Mouse (Mus musculus): ENCODE results near the gene Srsf9. TPM values are rescaled to one million over a fixed set of nuclear protein-coding genes. Genes with fewer than 3 reads are reported as not detected.
"Not testable (repeated sequence)": the region's sequence is repeated elsewhere in the genome, so short reads cannot be mapped to it uniquely, and the experiment has no call there.

Srsf9 gene
- polyA plus RNA-seq, 1 experiment from 2014 or later = 433 TPM

DNA sequence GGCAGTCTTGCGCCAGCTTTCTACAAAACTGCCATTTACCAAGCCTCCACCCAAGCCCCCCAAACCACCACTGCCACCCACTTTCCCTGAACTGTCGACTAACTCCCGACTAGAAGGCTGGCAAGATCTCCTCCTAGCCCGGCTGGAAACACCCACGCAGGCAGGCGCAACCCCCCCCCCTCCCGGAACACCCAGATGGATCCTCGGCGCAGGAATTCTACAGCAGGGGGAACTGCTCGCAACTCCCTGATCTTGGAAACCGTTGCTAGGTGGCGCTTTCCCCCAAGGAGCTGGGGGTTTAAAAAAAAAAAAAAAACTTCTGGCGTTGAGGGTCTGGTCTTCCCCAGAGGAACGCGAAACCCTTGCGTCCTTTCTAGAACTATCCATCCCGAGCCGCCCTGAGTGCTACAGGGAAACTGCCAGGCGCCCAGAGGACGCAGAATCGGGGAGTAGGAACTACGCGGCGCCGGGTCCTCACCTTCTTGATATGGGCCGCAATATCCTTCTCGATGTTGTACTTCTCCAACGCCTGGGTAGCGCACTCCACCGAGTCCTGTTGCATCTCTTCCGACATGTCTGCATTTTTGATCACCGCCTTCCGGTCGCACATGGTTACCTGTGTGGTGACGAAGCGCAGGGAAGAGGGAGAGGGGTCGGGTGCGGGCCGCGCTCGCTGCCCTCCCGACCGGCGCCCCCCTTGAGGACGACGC lies 26.8 kb upstream of the Srsf9 start:
- peak overlapping the region; percentile 95 for H3K4me3 ChIP-seq (ENCODE audit: low read depth, low read length)
- ATAC-seq (ENCODE audit: insufficient number of reproducible peaks, low FRiP score, low TSS enrichment, low read depth) = no peak
- no peaks in the 10 kb centered on the region for H3K27me3 ChIP-seq (ENCODE audit: control insufficient read depth, insufficient read depth, low read length)
- H3K36me3 ChIP-seq (ENCODE audit: control insufficient read depth, insufficient read depth, low read length) = peaks cover 12% of the 10 kb centered on the region; the same call in 1 of the 2 replicates
- no peaks in the 10 kb centered on the region for H3K9me3 ChIP-seq (ENCODE audit: control insufficient read depth, low read length)
- H3K4me1 ChIP-seq (ENCODE audit: control insufficient read depth, insufficient read depth, low read length) = 0 out of 2 replicates have a peak, but pooled peaks cover 7% of the 10 kb centered on the region
- peak overlapping the region; percentile 74 for H3K27ac ChIP-seq (replicated peaks; ENCODE audit: low read depth, low read length)
- peak overlapping the region; percentile 62 for H3K4me2 ChIP-seq (ENCODE audit: low read depth, severe bottlenecking)
- peak; percentile 74 for DNase-seq (ENCODE audit: low spot score)
- H3K9ac ChIP-seq (ENCODE audit: low read length) = peak overlapping the region; percentile 89
- under 1% methylated on average over 46 of the region's 46 CpGs for WGBS

DNA sequence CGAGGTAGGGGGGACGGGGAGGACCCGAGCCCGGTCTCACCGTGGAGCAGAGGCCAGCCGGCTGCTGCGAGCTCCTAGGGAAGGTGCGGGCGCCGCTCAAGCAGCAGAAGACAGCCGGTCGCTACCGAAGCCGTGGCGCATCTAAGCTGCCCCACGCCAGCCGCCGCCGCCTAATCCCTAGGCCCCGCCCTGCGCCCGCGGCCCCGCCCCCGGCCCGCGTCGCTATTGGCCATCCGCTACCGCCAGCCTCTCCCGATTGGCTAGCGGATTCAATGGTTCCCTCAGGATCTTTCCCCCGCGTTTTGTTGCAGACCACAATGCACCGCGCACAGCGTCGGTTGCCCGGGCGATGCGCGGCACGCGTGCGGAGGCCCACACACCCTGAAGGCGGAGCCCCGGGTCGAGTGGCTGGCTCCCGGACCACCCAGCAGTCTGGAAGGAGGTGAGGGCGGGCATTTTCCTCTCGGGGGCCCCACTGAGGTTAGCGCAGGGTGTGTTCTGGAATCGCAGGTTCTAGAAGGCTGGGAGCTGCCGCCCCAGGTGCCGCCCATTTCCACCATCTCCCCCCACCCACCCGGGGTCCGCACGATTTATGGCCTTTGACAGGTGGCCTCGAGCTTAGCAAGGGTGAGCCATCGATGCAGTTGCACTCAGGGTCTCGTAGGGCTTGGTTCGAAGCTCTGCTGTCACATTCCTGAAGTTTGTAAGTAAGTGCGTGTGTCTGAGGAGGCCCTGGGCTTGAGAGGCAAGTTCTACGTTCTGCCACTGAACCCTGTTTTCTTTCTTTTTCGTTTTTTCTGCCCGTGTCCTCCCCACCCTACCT lies 26.0 kb upstream of the Srsf9 start, which contains the start of gene Dynll1:
Dynll1 (minus strand) TSS at position 208 of the 823 bp plus-strand sequence.
- Histone ChIP-seq H3K27ac (replicated peaks; ENCODE audit: low read depth, low read length) (peak within 1 kb of the TSS; percentile 74), H3K9ac (ENCODE audit: low read length) (peak within 1 kb of the TSS; percentile 89), H3K27me3 (ENCODE audit: control insufficient read depth, insufficient read depth, low read length) (no peaks in the 10 kb centered on the region), H3K4me1 (ENCODE audit: control insufficient read depth, insufficient read depth, low read length) (0 out of 2 replicates have a peak, but pooled peaks cover 7% of the 10 kb centered on the region), H3K36me3 (ENCODE audit: control insufficient read depth, insufficient read depth, low read length) (peaks cover 11% of the 10 kb centered on the region; the same call in 1 of the 2 replicates), H3K4me2 (ENCODE audit: low read depth, severe bottlenecking) (peak within 1 kb of the TSS; percentile 62), H3K9me3 (ENCODE audit: control insufficient read depth, low read length) (no peaks in the 10 kb centered on the region), H3K4me3 (ENCODE audit: low read depth, low read length) (peak within 1 kb of the TSS; percentile 95)
- ATAC-seq (ENCODE audit: insufficient number of reproducible peaks, low FRiP score, low TSS enrichment, low read depth) (peak; percentile 98), DNase-seq (ENCODE audit: low spot score) (peak; percentile 100)
- under 1% methylated on average over 60 of the region's 66 CpGs for WGBS

DNA sequence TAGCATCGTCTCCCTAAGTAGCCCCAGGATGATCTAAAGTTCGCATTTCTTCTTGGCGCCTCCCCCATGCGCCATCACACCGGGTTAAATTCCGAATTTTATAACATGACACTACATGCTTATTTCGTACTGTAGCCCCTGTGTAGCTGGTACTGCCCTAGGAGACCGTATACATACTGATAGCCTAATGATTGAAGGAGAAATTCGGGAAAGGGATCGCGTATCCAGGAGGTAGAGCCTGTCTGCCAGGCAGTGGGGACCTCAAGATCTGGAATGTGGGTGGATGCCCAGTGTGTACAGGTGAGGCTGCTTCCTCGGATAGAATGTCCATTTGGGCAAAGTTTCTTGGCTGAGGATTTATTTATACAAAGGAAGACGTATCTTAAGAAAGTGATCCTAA lies 25.4 kb upstream of the Srsf9 start:
- no peaks in the 10 kb centered on the region for H3K27me3 ChIP-seq (ENCODE audit: control insufficient read depth, insufficient read depth, low read length)
- DNase-seq (ENCODE audit: low spot score) (no peak), ATAC-seq (ENCODE audit: insufficient number of reproducible peaks, low FRiP score, low TSS enrichment, low read depth) (no peak)
- WGBS = 25% methylated on average over 13 of the region's 13 CpGs
- no peaks in the 10 kb centered on the region for H3K9me3 ChIP-seq (ENCODE audit: control insufficient read depth, low read length)
- H3K4me1 ChIP-seq (ENCODE audit: control insufficient read depth, insufficient read depth, low read length) = 0 out of 2 replicates have a peak, but pooled peaks cover 7% of the 10 kb centered on the region
- H3K4me2 ChIP-seq (ENCODE audit: low read depth, severe bottlenecking) = peak overlapping the region; percentile 62
- H3K9ac ChIP-seq (ENCODE audit: low read length) = peak overlapping the region; percentile 54; the same call in 1 of the 2 replicates
- peak overlapping the region; percentile 64 for H3K27ac ChIP-seq (replicated peaks; ENCODE audit: low read depth, low read length)
- peak overlapping the region; percentile 95 for H3K4me3 ChIP-seq (ENCODE audit: low read depth, low read length)
- peaks cover 5% of the 10 kb centered on the region; the same call in 1 of the 2 replicates for H3K36me3 ChIP-seq (ENCODE audit: control insufficient read depth, insufficient read depth, low read length)

DNA sequence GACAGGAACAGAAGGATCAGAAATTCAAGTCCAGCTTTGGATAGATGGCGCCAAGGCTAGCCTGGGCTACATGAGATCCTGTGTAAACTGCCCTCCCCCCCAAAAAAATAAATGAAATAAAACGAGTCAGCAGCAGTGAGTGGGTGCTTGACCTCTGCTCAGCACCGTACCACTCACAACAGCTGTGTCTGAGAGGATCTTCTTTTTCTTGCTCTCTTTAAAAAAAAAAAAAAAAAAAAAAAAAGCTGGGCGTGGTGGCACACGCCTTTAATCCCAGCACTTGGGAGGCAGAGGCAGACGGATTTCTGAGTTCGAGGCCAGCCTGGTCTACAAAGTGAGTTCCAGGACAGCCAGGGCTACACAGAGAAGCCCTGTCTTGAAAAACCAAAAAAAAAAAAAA lies 24.8 kb upstream of the Srsf9 start:
- H3K9me3 ChIP-seq (ENCODE audit: control insufficient read depth, low read length); H3K36me3 ChIP-seq (ENCODE audit: control insufficient read depth, insufficient read depth, low read length); H3K4me3 ChIP-seq (ENCODE audit: low read depth, low read length); DNase-seq (ENCODE audit: low spot score); H3K27me3 ChIP-seq (ENCODE audit: control insufficient read depth, insufficient read depth, low read length); H3K9ac ChIP-seq (ENCODE audit: low read length); H3K4me1 ChIP-seq (ENCODE audit: control insufficient read depth, insufficient read depth, low read length); H3K4me2 ChIP-seq (ENCODE audit: low read depth, severe bottlenecking); H3K27ac ChIP-seq (replicated peaks; ENCODE audit: low read depth, low read length); ATAC-seq (ENCODE audit: insufficient number of reproducible peaks, low FRiP score, low TSS enrichment, low read depth): not testable (repeated sequence)
- 82% methylated on average over 3 of the region's 7 CpGs for WGBS

DNA sequence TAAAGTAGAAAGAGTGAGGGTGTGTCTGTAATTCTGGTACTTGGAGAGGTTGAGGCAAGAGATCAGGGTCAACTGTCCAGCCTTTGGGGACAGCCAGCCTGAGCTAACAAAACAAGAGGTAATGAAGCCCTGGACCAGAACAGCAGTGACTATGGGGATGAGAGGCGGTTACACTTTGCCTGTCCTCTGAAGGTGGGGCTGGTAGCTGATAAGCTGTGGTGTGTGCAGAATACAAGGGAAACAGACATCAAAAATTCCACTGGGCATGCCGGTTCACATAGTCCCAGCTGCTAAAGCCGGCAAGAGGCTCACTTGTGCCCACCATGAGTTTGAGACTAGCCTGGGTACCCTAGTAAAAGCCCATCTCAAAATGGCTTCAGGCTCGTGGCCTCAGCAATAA lies 14.6 kb upstream of the Srsf9 start:
- no peak overlapping the region for H3K4me3 ChIP-seq (ENCODE audit: low read depth, low read length)
- 83% methylated on average over 4 of the region's 4 CpGs for WGBS

DNA sequence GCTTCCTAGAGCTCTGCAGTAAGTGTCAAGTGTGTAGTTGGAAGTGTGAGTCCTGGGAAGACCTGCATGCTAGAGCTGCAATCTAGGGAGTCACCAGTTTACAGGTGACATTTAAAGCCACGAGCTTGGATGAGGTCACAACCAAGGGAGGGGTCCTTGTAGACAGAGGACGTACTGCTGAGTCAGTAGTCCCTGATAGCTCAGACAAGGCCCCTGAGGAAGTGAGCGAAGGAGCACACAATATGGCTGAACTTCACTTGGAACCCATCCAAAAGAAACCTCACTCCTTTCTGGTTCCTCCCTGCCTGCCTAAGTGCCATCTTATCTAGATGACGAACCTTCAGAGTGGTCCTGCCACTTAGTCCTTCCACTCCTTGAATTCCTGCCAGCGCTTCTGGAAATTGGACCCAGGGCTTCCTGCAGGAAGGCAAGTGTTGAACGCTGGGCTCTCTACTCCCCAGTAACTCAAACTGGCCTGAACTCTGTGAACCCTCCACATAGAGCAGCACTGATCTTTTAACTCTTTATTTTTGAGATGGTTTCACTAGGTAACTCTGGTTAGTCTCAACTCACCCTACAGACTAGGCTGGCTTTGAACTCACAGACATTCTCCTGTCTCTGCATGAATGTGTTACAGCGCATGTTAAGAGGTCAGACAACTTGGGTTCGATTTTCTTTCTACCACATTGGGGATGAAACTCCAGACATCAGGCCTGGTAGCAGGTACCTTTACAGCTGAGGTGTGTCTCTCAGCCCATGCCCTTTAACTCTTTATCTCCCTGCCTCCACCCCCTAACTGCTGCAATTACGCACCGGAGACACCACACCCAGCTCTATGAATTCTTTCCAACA lies 13.9 kb upstream of the Srsf9 start:
- ATAC-seq (ENCODE audit: insufficient number of reproducible peaks, low FRiP score, low TSS enrichment, low read depth) (no peak), DNase-seq (ENCODE audit: low spot score) (no peak)
- 67% methylated on average over 10 of the region's 10 CpGs for WGBS
- Histone ChIP-seq H3K9me3 (ENCODE audit: control insufficient read depth, low read length) (no peaks in the 10 kb centered on the region), H3K27me3 (ENCODE audit: control insufficient read depth, insufficient read depth, low read length) (no peaks in the 10 kb centered on the region), H3K36me3 (ENCODE audit: control insufficient read depth, insufficient read depth, low read length) (no peaks in the 10 kb centered on the region), H3K4me2 (ENCODE audit: low read depth, severe bottlenecking) (no peak overlapping the region), H3K9ac (ENCODE audit: low read length) (no peak overlapping the region), H3K4me1 (ENCODE audit: control insufficient read depth, insufficient read depth, low read length) (peaks cover 19% of the 10 kb centered on the region), H3K27ac (replicated peaks; ENCODE audit: low read depth, low read length) (no peak overlapping the region), H3K4me3 (ENCODE audit: low read depth, low read length) (no peak overlapping the region)

More for the DNA sequence above, 14.6 kb upstream of the Srsf9 start:
- H3K4me2 ChIP-seq (ENCODE audit: low read depth, severe bottlenecking) = no peak overlapping the region
- no peaks in the 10 kb centered on the region for H3K27me3 ChIP-seq (ENCODE audit: control insufficient read depth, insufficient read depth, low read length)
- no peak for ATAC-seq (ENCODE audit: insufficient number of reproducible peaks, low FRiP score, low TSS enrichment, low read depth)
- DNase-seq (ENCODE audit: low spot score) = no peak
- H3K4me1 ChIP-seq (ENCODE audit: control insufficient read depth, insufficient read depth, low read length) = peaks cover 12% of the 10 kb centered on the region
- H3K9me3 ChIP-seq (ENCODE audit: control insufficient read depth, low read length) = no peaks in the 10 kb centered on the region
- no peaks in the 10 kb centered on the region for H3K36me3 ChIP-seq (ENCODE audit: control insufficient read depth, insufficient read depth, low read length)
- H3K9ac ChIP-seq (ENCODE audit: low read length) = no peak overlapping the region
- no peak overlapping the region for H3K27ac ChIP-seq (replicated peaks; ENCODE audit: low read depth, low read length)

DNA sequence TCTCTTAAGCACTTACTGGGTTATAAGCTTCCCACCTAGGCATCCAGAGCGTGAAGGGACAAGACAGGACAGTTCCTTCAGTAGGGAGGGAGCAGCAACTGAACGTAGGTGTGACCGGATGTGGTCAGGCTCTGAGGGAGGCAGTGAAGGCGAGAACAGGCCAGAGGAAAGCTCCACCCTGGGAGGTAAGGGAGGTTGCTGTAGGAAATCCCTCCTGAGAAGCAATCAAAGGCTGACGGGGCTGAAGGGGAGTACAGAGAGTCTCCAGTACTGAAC lies 13.4 kb upstream of the Srsf9 start:
- WGBS = 24% methylated on average over 5 of the region's 5 CpGs
- Histone ChIP-seq H3K4me2 (ENCODE audit: low read depth, severe bottlenecking) (no peak overlapping the region), H3K4me1 (ENCODE audit: control insufficient read depth, insufficient read depth, low read length) (peaks cover 25% of the 10 kb centered on the region), H3K9ac (ENCODE audit: low read length) (no peak overlapping the region), H3K9me3 (ENCODE audit: control insufficient read depth, low read length) (no peaks in the 10 kb centered on the region), H3K36me3 (ENCODE audit: control insufficient read depth, insufficient read depth, low read length) (no peaks in the 10 kb centered on the region), H3K4me3 (ENCODE audit: low read depth, low read length) (no peak overlapping the region), H3K27me3 (ENCODE audit: control insufficient read depth, insufficient read depth, low read length) (no peaks in the 10 kb centered on the region), H3K27ac (replicated peaks; ENCODE audit: low read depth, low read length) (no peak overlapping the region)
- ATAC-seq (ENCODE audit: insufficient number of reproducible peaks, low FRiP score, low TSS enrichment, low read depth) (no peak), DNase-seq (ENCODE audit: low spot score) (no peak)

All from limb, embryonic 11.5 days (tissue).